Mouse (Mus musculus) stomach, postnatal 0 days (tissue): ENCODE data around the gene Jpt2.

ENCODE experiments used
- CTCF ChIP-seq: IDR thresholded peaks from 2 replicates; pipeline ENCODE4 v1.5.1; 2016; ENCODE audit warnings: antibody characterized with exemption, low read depth, mild to moderate bottlenecking, moderate library complexity
- EP300 ChIP-seq: optimal IDR thresholded peaks from 2 replicates; pipeline ENCODE3; 2016; ENCODE audit warnings: antibody characterized with exemption

DNA sequence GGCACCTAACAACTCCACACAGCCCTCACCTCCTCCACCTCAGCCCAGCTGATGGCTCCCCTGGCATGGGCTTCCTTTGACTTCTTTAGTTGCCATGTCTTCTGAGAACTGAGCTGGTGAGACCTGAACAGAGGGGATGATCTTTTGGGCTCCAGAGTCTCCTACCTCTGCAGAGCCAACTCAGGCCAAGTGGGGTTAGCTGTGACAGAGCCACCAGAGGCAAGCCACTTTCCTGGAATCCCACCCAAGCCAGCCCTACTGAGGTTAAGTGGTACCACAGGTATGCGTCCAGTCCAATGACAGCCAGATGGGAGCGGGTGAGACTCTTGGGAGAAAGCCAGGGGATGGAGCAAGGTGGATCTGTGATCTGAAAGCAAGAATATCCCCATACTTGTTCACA lies 67.2 kb downstream of the Jpt2 start:
- TF ChIP-seq EP300 (no peak), CTCF (no peak)
